Mouse (Mus musculus): ENCODE results near the gene Ppp1r15a.
"Not testable (repeated sequence)": the region's sequence is repeated elsewhere in the genome, so short reads cannot be mapped to it uniquely, and the experiment has no call there.

The Ppp1r15a gene

GRCm38 (mm10) chr7:45519345-45520120 lies 6.5 kb downstream of the Ppp1r15a start:
- DNase-seq (ENCODE audit: low spot score in 2 of 2) = no peak

GRCm38 (mm10) chr7:45518618-45519017 lies 7.5 kb downstream of the Ppp1r15a start:
- DNase-seq (ENCODE audit: low spot score in 2 of 2) = no peak

- not testable (repeated sequence) for DNase-seq (ENCODE audit: low spot score in 2 of 2)
Measured at GRCm38 (mm10) chr7:45516846-45517245, 9.2 kb downstream of the Ppp1r15a start.

GRCm38 (mm10) chr7:45515436-45515835 lies 10.6 kb downstream of the Ppp1r15a start:
- no peak for DNase-seq (ENCODE audit: low spot score in 2 of 2)

GRCm38 (mm10) chr7:45514411-45514810 lies 11.7 kb downstream of the Ppp1r15a start:
- no peak for DNase-seq (ENCODE audit: low spot score in 2 of 2)

GRCm38 (mm10) chr7:45509912-45510787 lies 15.9 kb downstream of the Ppp1r15a start, which contains the start of gene Nucb1:
TSS of gene Nucb1 (minus strand) at chr7:45510406.
- DNase-seq (ENCODE audit: low spot score in 2 of 2) = peak; percentile 89 to 91

- DNase-seq (ENCODE audit: low spot score in 2 of 2) = no peak
Measured at GRCm38 (mm10) chr7:45509181-45509882, 16.7 kb downstream of the Ppp1r15a start.

- DNase-seq (ENCODE audit: low spot score in 2 of 2) = no peak
Measured at GRCm38 (mm10) chr7:45508561-45508960, 17.5 kb downstream of the Ppp1r15a start.

GRCm38 (mm10) chr7:45507583-45507982 lies 18.5 kb downstream of the Ppp1r15a start:
- no peak for DNase-seq (ENCODE audit: low spot score in 2 of 2)

- no peak for DNase-seq (ENCODE audit: low spot score in 2 of 2)
Measured at GRCm38 (mm10) chr7:45498427-45498826, 27.6 kb downstream of the Ppp1r15a start.

- no peak for DNase-seq (ENCODE audit: low spot score in 2 of 2)
Measured at GRCm38 (mm10) chr7:45494548-45494947, 31.5 kb downstream of the Ppp1r15a start.

GRCm38 (mm10) chr7:45492951-45493350 lies 33.1 kb downstream of the Ppp1r15a start:
- no peak for DNase-seq (ENCODE audit: low spot score in 2 of 2)

GRCm38 (mm10) chr7:45492225-45492844 lies 33.7 kb downstream of the Ppp1r15a start:
- DNase-seq (ENCODE audit: low spot score in 2 of 2) = no peak

GRCm38 (mm10) chr7:45491264-45491663 lies 34.8 kb downstream of the Ppp1r15a start:
- no peak for DNase-seq (ENCODE audit: low spot score in 2 of 2)

- DNase-seq (ENCODE audit: low spot score in 2 of 2) = no peak
Measured at GRCm38 (mm10) chr7:45490822-45491221, 35.2 kb downstream of the Ppp1r15a start.

GRCm38 (mm10) chr7:45489578-45489977 lies 36.5 kb downstream of the Ppp1r15a start:
- no peak for DNase-seq (ENCODE audit: low spot score in 2 of 2)

GRCm38 (mm10) chr7:45488293-45489204 lies 37.5 kb downstream of the Ppp1r15a start, which contains the start of gene Dhdh:
TSS of gene Dhdh (minus strand) at chr7:45488805.
- peak; percentile 34 to 42 for DNase-seq (ENCODE audit: low spot score in 2 of 2)

GRCm38 (mm10) chr7:45487861-45488292 lies 38.2 kb downstream of the Ppp1r15a start:
- DNase-seq (ENCODE audit: low spot score in 2 of 2) = no peak

GRCm38 (mm10) chr7:45486761-45487415 lies 39.2 kb downstream of the Ppp1r15a start, which contains the start of gene Gm45808:
TSS of gene Gm45808 (minus strand) at chr7:45486811.
- no peak for DNase-seq (ENCODE audit: low spot score in 2 of 2)

GRCm38 (mm10) chr7:45486158-45486557 lies 39.9 kb downstream of the Ppp1r15a start:
- DNase-seq (ENCODE audit: low spot score in 2 of 2) = no peak

All from natural killer cell, adult 2 months (primary cell).